Comparison of ENCODE assay signal across 9 mouse cellular contexts in the genomic region with DNA sequence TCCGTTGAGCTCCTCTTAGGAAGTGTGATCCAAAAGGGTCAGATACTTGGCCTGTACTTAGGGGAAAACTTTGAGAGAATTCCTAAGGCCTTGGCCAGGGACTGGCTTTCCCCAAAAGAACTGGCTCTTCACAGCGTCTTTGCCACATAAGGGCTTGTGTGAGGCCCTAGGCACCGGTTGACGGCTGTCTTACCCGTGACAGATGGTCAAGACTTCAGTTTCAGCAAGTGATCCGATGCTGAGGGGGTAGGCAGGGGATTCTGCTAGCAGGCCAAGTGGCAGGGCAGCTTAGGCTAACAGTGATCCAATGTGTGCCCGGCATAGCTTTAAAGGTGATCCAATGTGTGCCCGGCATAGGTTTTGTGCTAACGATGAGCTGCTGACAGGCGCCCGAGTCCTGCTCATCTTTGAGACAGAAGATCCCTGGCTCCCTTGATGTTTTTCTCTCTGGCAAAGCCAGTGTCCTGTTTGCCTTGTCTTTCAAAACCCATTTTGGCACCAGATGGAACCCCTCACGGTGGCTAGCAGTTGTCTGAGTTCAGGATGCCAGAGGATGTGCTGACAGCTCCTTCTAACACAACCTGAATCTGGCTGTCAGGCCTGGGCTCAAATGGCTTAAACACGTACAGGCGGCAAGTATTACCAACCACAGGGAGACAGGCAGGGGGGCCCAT.
A peak's percentile ranks its signal among the peaks of the same experiment; 100 is the strongest.
DNase-seq lines count a peak whose midpoint lies in the region; ATAC-seq lines count a peak whose summit lies in the region.
"Had no signal": no experiment of that assay in that cellular context is flagged by ENCODE, and none has a peak within 500 bp of the region (broad histone marks: within the 10 kb centered on the region; RNA-seq: fewer than 3 reads in every experiment).

No protein-coding gene starts in this region.

- H3K4me1 ChIP-seq in forebrain, embryonic 15.5 days, result peaks cover 12% of the 10 kb centered on the region
- H3K4me1 ChIP-seq in forebrain, embryonic 10.5 days, result 0 out of 2 replicates have a peak, but pooled peaks cover 4% of the 10 kb centered on the region
- H3K4me1 ChIP-seq in hindbrain, embryonic 13.5 days (replicated peaks), result peaks cover 23% of the 10 kb centered on the region

- no peak overlapping the region for H3K9ac ChIP-seq in forebrain, embryonic 15.5 days (replicated peaks)
- no peak overlapping the region for H3K9ac ChIP-seq in hindbrain, embryonic 13.5 days
- H3K9ac ChIP-seq: midbrain, embryonic 13.5 days had no signal

- WGBS in forebrain, embryonic 15.5 days, result 62% methylated on average over 14 of the region's 14 CpGs
- WGBS in forebrain, embryonic 10.5 days, result 86% methylated on average over 14 of the region's 14 CpGs
- WGBS in hindbrain, embryonic 13.5 days, result 61% methylated on average over 14 of the region's 14 CpGs

- ATAC-seq in forebrain, embryonic 15.5 days (replicated peaks), result peak; percentile 61
- no peak for ATAC-seq in hindbrain, embryonic 13.5 days (ENCODE audit: low FRiP score)
- ATAC-seq: midbrain, embryonic 13.5 days had no signal

- intact Hi-C loops in gastrocnemius, postnatal 14 days (cut with DNase I; ENCODE audit: low total_unique reads), result no loop called here

- no peaks in the 10 kb centered on the region for H3K36me3 ChIP-seq in forebrain, embryonic 15.5 days
- no peaks in the 10 kb centered on the region for H3K36me3 ChIP-seq in forebrain, embryonic 10.5 days (replicated peaks)
- no peaks in the 10 kb centered on the region for H3K36me3 ChIP-seq in hindbrain, embryonic 13.5 days
- H3K36me3 ChIP-seq: midbrain, embryonic 13.5 days had no signal

- no peak overlapping the region for H3K4me3 ChIP-seq in forebrain, embryonic 15.5 days
- no peak overlapping the region for H3K4me3 ChIP-seq in forebrain, embryonic 10.5 days
- H3K4me3 ChIP-seq in hindbrain, embryonic 13.5 days, result no peak overlapping the region
- H3K4me3 ChIP-seq: midbrain, embryonic 13.5 days had no signal

- H3K27ac ChIP-seq in forebrain, embryonic 15.5 days (replicated peaks), result no peak overlapping the region
- no peak overlapping the region for H3K27ac ChIP-seq in forebrain, embryonic 10.5 days
- peak overlapping the region; percentile 27; the same call in 1 of the 2 replicates for H3K27ac ChIP-seq in hindbrain, embryonic 13.5 days
- H3K27ac ChIP-seq: midbrain, embryonic 13.5 days had no signal

- DNase-seq in forebrain, embryonic 10.5 days (ENCODE audit: extremely low spot score, low spot score), result no peak
- peak; percentile 72 to 81 for DNase-seq in cerebellum, adult 18-20 months
- peak; percentile 53 for DNase-seq in gastrocnemius, postnatal 14 days
- DNase-seq in spleen, postnatal 4 days (ENCODE audit: low spot score in 2 of 2), result no peak
- DNase-seq in frontal cortex, adult 2 months (ENCODE audit: extremely low spot score in 1 of 2, low spot score in 1 of 2), result no peak
- DNase-seq in right cerebral cortex, postnatal 36 days (ENCODE audit: low spot score in 2 of 2), result no peak

- no peak overlapping the region for H3K4me2 ChIP-seq in forebrain, embryonic 15.5 days (replicated peaks)
- no peak overlapping the region for H3K4me2 ChIP-seq in hindbrain, embryonic 13.5 days
- H3K4me2 ChIP-seq: midbrain, embryonic 13.5 days had no signal

- H3K9me3 ChIP-seq in forebrain, embryonic 15.5 days, result no peaks in the 10 kb centered on the region
- no peaks in the 10 kb centered on the region for H3K9me3 ChIP-seq in forebrain, embryonic 10.5 days
- H3K9me3 ChIP-seq in hindbrain, embryonic 13.5 days, result no peaks in the 10 kb centered on the region
- H3K9me3 ChIP-seq: midbrain, embryonic 13.5 days had no signal

- H3K27me3 ChIP-seq in forebrain, embryonic 15.5 days, result no peaks in the 10 kb centered on the region
- no peaks in the 10 kb centered on the region for H3K27me3 ChIP-seq in forebrain, embryonic 10.5 days (ENCODE audit: poor library complexity, severe bottlenecking)
- H3K27me3 ChIP-seq in hindbrain, embryonic 13.5 days, result no peaks in the 10 kb centered on the region
- H3K27me3 ChIP-seq: midbrain, embryonic 13.5 days had no signal

Comparison
In these comparisons a context has a peak if more than half of its experiments do, and no peak if none do; other contexts are left out.
1. DNase-seq: peak in cerebellum, adult 18-20 months (2 of 2) and gastrocnemius, postnatal 14 days (single experiment); none in forebrain, embryonic 10.5 days (single experiment), spleen, postnatal 4 days (0 of 2), frontal cortex, adult 2 months (0 of 2) and right cerebral cortex, postnatal 36 days (0 of 2).